Comparison of ENCODE assay signal across 32 mouse cellular contexts in the genomic region with DNA sequence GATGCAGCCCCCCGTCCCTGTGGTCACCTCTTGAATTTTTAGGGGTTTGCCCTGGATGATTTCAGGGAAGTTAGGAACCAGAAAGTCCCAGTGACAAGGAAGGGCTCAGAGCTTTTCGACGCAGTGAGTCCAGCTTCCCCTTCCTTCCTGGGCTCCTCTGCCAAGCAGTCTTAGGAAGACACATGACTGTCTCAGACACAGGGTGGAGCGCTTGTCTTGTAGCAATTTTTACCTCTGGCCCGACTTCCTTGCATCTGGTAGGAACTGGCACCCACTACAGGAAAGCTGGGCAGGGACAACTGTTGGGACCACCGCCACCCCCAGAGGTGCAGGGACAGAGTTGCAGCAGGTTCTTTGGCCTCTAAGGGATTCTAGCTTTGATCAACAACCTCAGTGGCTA. TPM values are rescaled to one million over a fixed set of nuclear protein-coding genes. Genes with fewer than 3 reads are reported as not detected.
DNase-seq lines count a peak whose midpoint lies in the region; ATAC-seq and TF ChIP-seq lines count a peak whose summit lies in the region.
"Had no signal": no experiment of that assay in that cellular context is flagged by ENCODE, and none has a peak within 500 bp of the region (broad histone marks: within the 10 kb centered on the region; RNA-seq: fewer than 3 reads in every experiment).

No protein-coding gene starts in this region.

- H3K4me2 ChIP-seq in liver, postnatal 0 days (ENCODE audit: low read depth, low read length) = no peak overlapping the region
- H3K4me2 ChIP-seq in stomach, postnatal 0 days (replicated peaks; ENCODE audit: low read depth) = no peak overlapping the region
- H3K4me2 ChIP-seq: embryonic facial prominence, embryonic 15.5 days; forebrain, embryonic 12.5 days; heart, embryonic 12.5 days; hindbrain, embryonic 15.5 days; liver, embryonic 13.5 days; lung, embryonic 15.5 days; midbrain, embryonic 13.5 days; neural tube, embryonic 13.5 days; stomach, embryonic 15.5 days had no signal

- H3K9ac ChIP-seq in liver, adult 2 months (ENCODE audit: low read depth, low read length) = no peak overlapping the region
- H3K9ac ChIP-seq in liver, postnatal 0 days (replicated peaks) = no peak overlapping the region
- no peak overlapping the region for H3K9ac ChIP-seq in stomach, postnatal 0 days (ENCODE audit: low read length)
- H3K9ac ChIP-seq: embryonic facial prominence, embryonic 15.5 days; forebrain, embryonic 12.5 days; forebrain, postnatal 0 days; heart, embryonic 12.5 days; hindbrain, embryonic 15.5 days; liver, embryonic 13.5 days; lung, embryonic 15.5 days; midbrain, embryonic 13.5 days; neural tube, embryonic 13.5 days; stomach, embryonic 15.5 days had no signal

- no peak overlapping the region for H3K27ac ChIP-seq in liver, adult 2 months (replicated peaks; ENCODE audit: insufficient read depth, low read depth, low read length)
- no peak overlapping the region for H3K27ac ChIP-seq in liver, postnatal 0 days (ENCODE audit: low read depth)
- no peak overlapping the region for H3K27ac ChIP-seq in stomach, postnatal 0 days (replicated peaks)
- H3K27ac ChIP-seq: embryonic facial prominence, embryonic 10.5 days; embryonic facial prominence, embryonic 15.5 days; forebrain, embryonic 12.5 days; hindbrain, embryonic 10.5 days; hindbrain, embryonic 15.5 days; kidney, postnatal 0 days; liver, embryonic 13.5 days; lung, embryonic 15.5 days; midbrain, embryonic 13.5 days; neural tube, embryonic 13.5 days; stomach, embryonic 15.5 days had no signal

- TF ChIP-seq EP300 in liver, postnatal 0 days (IDR thresholded peaks at IDR 0.05; ENCODE audit: low read depth) = no peak
- TF ChIP-seq EP300 in stomach, postnatal 0 days (optimal IDR thresholded peaks at IDR 0.05) = no peak

- H3K4me3 ChIP-seq in liver, adult 2 months (ENCODE audit: insufficient read depth, low read depth, low read length) = no peak overlapping the region
- no peak overlapping the region for H3K4me3 ChIP-seq in liver, postnatal 0 days (ENCODE audit: low read depth, low read length)
- no peak overlapping the region for H3K4me3 ChIP-seq in stomach, postnatal 0 days (ENCODE audit: low read depth, low read length)
- H3K4me3 ChIP-seq: embryonic facial prominence, embryonic 10.5 days; embryonic facial prominence, embryonic 15.5 days; forebrain, embryonic 12.5 days; heart, embryonic 12.5 days; hindbrain, embryonic 10.5 days; hindbrain, embryonic 15.5 days; liver, embryonic 13.5 days; lung, embryonic 15.5 days; megakaryocyte, embryonic 14.5 days; midbrain, embryonic 13.5 days; neural tube, embryonic 13.5 days; stomach, embryonic 15.5 days had no signal

- no peaks in the 10 kb centered on the region for H3K9me3 ChIP-seq in liver, postnatal 0 days (ENCODE audit: low read length)
- no peaks in the 10 kb centered on the region for H3K9me3 ChIP-seq in stomach, postnatal 0 days (ENCODE audit: control insufficient read depth, low read length)
- H3K9me3 ChIP-seq: embryonic facial prominence, embryonic 10.5 days; embryonic facial prominence, embryonic 15.5 days; forebrain, embryonic 12.5 days; heart, embryonic 12.5 days; hindbrain, embryonic 10.5 days; hindbrain, embryonic 15.5 days; liver, embryonic 13.5 days; lung, embryonic 15.5 days; megakaryocyte, embryonic 14.5 days; midbrain, embryonic 13.5 days; neural tube, embryonic 13.5 days; stomach, embryonic 15.5 days had no signal

- 65% methylated on average over 6 of the region's 6 CpGs for WGBS in liver, adult 2 months
- WGBS in liver, postnatal 0 days (ENCODE audit: insufficient replicate concordance) = 50% methylated on average over 6 of the region's 6 CpGs
- 73% methylated on average over 6 of the region's 6 CpGs for WGBS in stomach, postnatal 0 days

- no peaks in the 10 kb centered on the region for H3K4me1 ChIP-seq in liver, adult 2 months (ENCODE audit: control insufficient read depth, insufficient read depth, low read length)
- H3K4me1 ChIP-seq in liver, postnatal 0 days (ENCODE audit: insufficient read depth) = no peaks in the 10 kb centered on the region
- no peaks in the 10 kb centered on the region for H3K4me1 ChIP-seq in stomach, postnatal 0 days (replicated peaks; ENCODE audit: control insufficient read depth, insufficient read depth)
- H3K4me1 ChIP-seq: embryonic facial prominence, embryonic 10.5 days; embryonic facial prominence, embryonic 15.5 days; forebrain, embryonic 12.5 days; hindbrain, embryonic 10.5 days; hindbrain, embryonic 15.5 days; megakaryocyte, embryonic 14.5 days; midbrain, embryonic 13.5 days; neural tube, embryonic 13.5 days; stomach, embryonic 15.5 days had no signal

- peak; percentile 30 for DNase-seq in heart, adult 8-10 months (ENCODE audit: low spot score)
- no peak for DNase-seq in heart, postnatal 14 days
- DNase-seq in liver, adult 2 months (ENCODE audit: extremely low read depth, low read depth, low spot score) = peak; percentile 26
- DNase-seq in liver, postnatal 0 days = no peak
- DNase-seq in brain, adult 2 months (ENCODE audit: low read depth, low spot score) = peak; percentile 50
- DNase-seq in lung, postnatal 4 days = peak; percentile 22 to 32
- DNase-seq in stomach, postnatal 0 days (ENCODE audit: low spot score) = no peak
- DNase-seq in cerebellum, postnatal 14 days = no peak
- DNase-seq: adrenal gland, postnatal 10 days; cerebellum, adult 18-20 months; cerebellum, postnatal 10 days; forebrain, postnatal 0 days; gastrocnemius, postnatal 10 days; kidney, adult 11 months; liver, embryonic 13.5 days; right cerebral cortex, postnatal 25 days; thymus, adult 18-20 months; thymus, postnatal 25 days had no signal

- no peaks in the 10 kb centered on the region for H3K36me3 ChIP-seq in liver, adult 2 months (ENCODE audit: control insufficient read depth, insufficient read depth, low read length)
- no peaks in the 10 kb centered on the region for H3K36me3 ChIP-seq in liver, postnatal 0 days (replicated peaks; ENCODE audit: insufficient read depth, low read length)
- no peaks in the 10 kb centered on the region for H3K36me3 ChIP-seq in stomach, postnatal 0 days (ENCODE audit: control insufficient read depth, insufficient read depth, low read length)
- H3K36me3 ChIP-seq: embryonic facial prominence, embryonic 10.5 days; embryonic facial prominence, embryonic 15.5 days; forebrain, embryonic 12.5 days; heart, embryonic 12.5 days; hindbrain, embryonic 10.5 days; hindbrain, embryonic 15.5 days; liver, embryonic 13.5 days; lung, embryonic 15.5 days; midbrain, embryonic 13.5 days; neural tube, embryonic 13.5 days; stomach, embryonic 15.5 days had no signal

- H3K27me3 ChIP-seq in liver, adult 2 months (ENCODE audit: control insufficient read depth, insufficient read depth, low read length) = no peaks in the 10 kb centered on the region
- H3K27me3 ChIP-seq in liver, postnatal 0 days (ENCODE audit: insufficient read depth, low read length) = no peaks in the 10 kb centered on the region
- no peaks in the 10 kb centered on the region for H3K27me3 ChIP-seq in stomach, postnatal 0 days (ENCODE audit: control insufficient read depth, insufficient read depth, low read length)
- H3K27me3 ChIP-seq: embryonic facial prominence, embryonic 15.5 days; forebrain, embryonic 12.5 days; hindbrain, embryonic 15.5 days; liver, embryonic 13.5 days; lung, embryonic 15.5 days; midbrain, embryonic 13.5 days; neural tube, embryonic 13.5 days; Patski; stomach, embryonic 15.5 days had no signal

- no peak for TF ChIP-seq CTCF in liver, adult 2 months (IDR thresholded peaks at IDR 0.05; ENCODE audit: low read depth, low read length)
- no peak for TF ChIP-seq CTCF in liver, postnatal 0 days (IDR thresholded peaks at IDR 0.05; ENCODE audit: low read depth)
- TF ChIP-seq CTCF in stomach, postnatal 0 days (IDR thresholded peaks at IDR 0.05; ENCODE audit: low read depth) = no peak

- TF ChIP-seq POLR2A in liver, adult 2 months (IDR thresholded peaks at IDR 0.05; ENCODE audit: extremely low read depth, insufficient read depth, low read length) = no peak

- ATAC-seq in liver, postnatal 0 days = no peak
- ATAC-seq in stomach, postnatal 0 days (ENCODE audit: low FRiP score, low TSS enrichment) = no peak
- ATAC-seq: forebrain, postnatal 0 days; inflammation-experienced regulatory T-cells, adult 6 months; midbrain, embryonic 13.5 days; Patski had no signal

- intact Hi-C loops in heart, postnatal 14 days (cut with DNase I) = no loop called here

- H3K79me2 ChIP-seq in liver, adult 2 months (ENCODE audit: control insufficient read depth, insufficient read depth, low read length) = no peaks in the 10 kb centered on the region

RNA-seq across cellular contexts. Expression of a gene that starts 28.2 kb away (rescaled TPM):
- 1 to 10 TPM; 2.4 to 6.9 (median 3.8) TPM for total RNA-seq in heart, adult 8-10 months (2022)
- 1 to 10 TPM; 8.7 to 9.2 TPM for total RNA-seq in heart, postnatal 14 days (2021)
- 0.74 and 1.4 TPM in 2 replicates for total RNA-seq in liver, adult 2 months (2014; rRNA removed)
- 0.37 and 0.73 TPM in 2 replicates for polyA plus RNA-seq in liver, adult 2 months (2012; rRNA removed)
- polyA plus RNA-seq in liver, postnatal 0 days (2015; fragmentation: Nextera tagmentation; extraction: Ambion mirVana) = 2.4 and 2.5 TPM in 2 replicates
- 1.3 and 1.8 TPM in 2 replicates for polyA plus RNA-seq in stomach, postnatal 0 days (2015; fragmentation: Nextera tagmentation; extraction: Ambion mirVana)
- polyA plus RNA-seq: inflammation-experienced regulatory T-cells, adult 6 months had no signal

RNA-seq across cellular contexts. Expression of a gene that starts 42.7 kb away (rescaled TPM):
- total RNA-seq in heart, adult 8-10 months (2022) = 1 to 10 TPM in 1 of 4 experiments, under 1 TPM in 3; 0.31 to 1.6 (median 0.70) TPM
- total RNA-seq in heart, postnatal 14 days (2021) = 1 to 10 TPM; 1.0 to 1.8 TPM
- 0.28 and 1.2 TPM in 2 replicates for total RNA-seq in liver, adult 2 months (2014; rRNA removed)
- 0.29 and 0.77 TPM in 2 replicates for polyA plus RNA-seq in liver, adult 2 months (2012; rRNA removed)
- polyA plus RNA-seq in liver, postnatal 0 days (2015; fragmentation: Nextera tagmentation; extraction: Ambion mirVana) = 0.82 and 0.86 TPM in 2 replicates
- polyA plus RNA-seq in stomach, postnatal 0 days (2015; fragmentation: Nextera tagmentation; extraction: Ambion mirVana) = 0.24 and 0.36 TPM in 2 replicates

Comparison
In these comparisons a context has a peak if more than half of its experiments do, and no peak if none do; other contexts are left out.
1. DNase-seq: peak in heart, adult 8-10 months (single experiment), liver, adult 2 months (single experiment), brain, adult 2 months (single experiment) and lung, postnatal 4 days (2 of 2); none in heart, postnatal 14 days (0 of 2), liver, postnatal 0 days (single experiment), stomach, postnatal 0 days (single experiment) and cerebellum, postnatal 14 days (0 of 2).